22 mouse cellular contexts compared by ENCODE assay signal in the genomic region with DNA sequence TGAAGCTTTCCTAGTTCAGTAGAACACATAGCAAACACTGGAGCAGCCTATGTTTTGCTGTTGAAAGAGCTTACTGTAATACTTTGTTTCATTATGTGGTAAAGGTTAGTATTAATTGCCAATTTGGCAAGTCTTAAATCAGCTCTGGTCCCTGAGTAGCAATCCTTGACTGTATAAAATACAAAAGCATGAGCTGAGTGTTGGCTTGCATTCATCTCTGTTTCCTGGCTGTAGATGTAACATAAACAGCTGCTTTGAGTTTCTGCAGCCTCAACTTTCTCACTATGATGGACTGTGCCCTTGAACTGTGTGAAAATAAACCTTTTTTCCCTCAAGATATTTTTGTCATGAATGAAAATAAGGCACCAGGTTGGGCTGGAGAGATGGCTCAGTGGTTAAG.
A peak's percentile ranks its signal among the peaks of the same experiment; 100 is the strongest.
DNase-seq lines count a peak whose midpoint lies in the region; ATAC-seq and TF ChIP-seq lines count a peak whose summit lies in the region.
"Had no signal": no experiment of that assay in that cellular context is flagged by ENCODE, and none has a peak within 500 bp of the region (broad histone marks: within the 10 kb centered on the region; RNA-seq: fewer than 3 reads in every experiment).

No protein-coding gene starts in this region.

- intact Hi-C loops in heart, postnatal 14 days (cut with DNase I): no loop called here

- no peaks in the 10 kb centered on the region for H3K9me3 ChIP-seq in forebrain, embryonic 15.5 days
- H3K9me3 ChIP-seq in forebrain, embryonic 10.5 days: no peaks in the 10 kb centered on the region
- no peaks in the 10 kb centered on the region for H3K9me3 ChIP-seq in lung, embryonic 14.5 days (ENCODE audit: low read depth, low read length)
- no peaks in the 10 kb centered on the region for H3K9me3 ChIP-seq in limb, embryonic 14.5 days (ENCODE audit: control insufficient read depth, low read length)
- H3K9me3 ChIP-seq: embryonic facial prominence, embryonic 15.5 days; hindbrain, embryonic 10.5 days; midbrain, embryonic 12.5 days; neural tube, embryonic 15.5 days had no signal

- H3K9ac ChIP-seq in forebrain, embryonic 15.5 days (replicated peaks): no peak overlapping the region
- no peak overlapping the region for H3K9ac ChIP-seq in lung, embryonic 14.5 days
- H3K9ac ChIP-seq in limb, embryonic 14.5 days (ENCODE audit: low read depth, low read length, severe bottlenecking): no peak overlapping the region
- H3K9ac ChIP-seq: embryonic facial prominence, embryonic 15.5 days; midbrain, embryonic 12.5 days; neural tube, embryonic 15.5 days had no signal

- no peak overlapping the region for H3K4me3 ChIP-seq in forebrain, embryonic 15.5 days
- H3K4me3 ChIP-seq in forebrain, embryonic 10.5 days: no peak overlapping the region
- H3K4me3 ChIP-seq in lung, embryonic 14.5 days (ENCODE audit: low read depth, low read length): no peak overlapping the region
- no peak overlapping the region for H3K4me3 ChIP-seq in limb, embryonic 14.5 days (replicated peaks; ENCODE audit: low read length)
- H3K4me3 ChIP-seq in thymus, adult 2 months (ENCODE audit: control insufficient read depth, insufficient read depth, low read length): no peak overlapping the region
- H3K4me3 ChIP-seq: embryonic facial prominence, embryonic 15.5 days; hindbrain, embryonic 10.5 days; midbrain, embryonic 12.5 days; myocyte; neural tube, embryonic 15.5 days had no signal

- no peak overlapping the region for H3K4me2 ChIP-seq in forebrain, embryonic 15.5 days (replicated peaks)
- H3K4me2 ChIP-seq in lung, embryonic 14.5 days: no peak overlapping the region
- H3K4me2 ChIP-seq in limb, embryonic 14.5 days (replicated peaks; ENCODE audit: low read depth, low read length, severe bottlenecking): no peak overlapping the region
- H3K4me2 ChIP-seq: embryonic facial prominence, embryonic 15.5 days; midbrain, embryonic 12.5 days; neural tube, embryonic 15.5 days had no signal

- TF ChIP-seq POLR2A in limb, embryonic 14.5 days (IDR thresholded peaks at IDR 0.05; ENCODE audit: borderline replicate concordance, extremely low read depth, insufficient read depth, insufficient read length): no peak
- no peak for TF ChIP-seq POLR2A in thymus, adult 2 months (IDR thresholded peaks at IDR 0.05; ENCODE audit: control insufficient read depth, extremely low read depth, insufficient read depth, low read length, poor library complexity)

- no peaks in the 10 kb centered on the region for H3K4me1 ChIP-seq in forebrain, embryonic 15.5 days
- H3K4me1 ChIP-seq in forebrain, embryonic 10.5 days: no peaks in the 10 kb centered on the region
- no peaks in the 10 kb centered on the region for H3K4me1 ChIP-seq in lung, embryonic 14.5 days (ENCODE audit: insufficient read depth)
- no peaks in the 10 kb centered on the region for H3K4me1 ChIP-seq in limb, embryonic 14.5 days (ENCODE audit: control insufficient read depth, insufficient read depth, low read length)
- no peaks in the 10 kb centered on the region for H3K4me1 ChIP-seq in thymus, adult 2 months (replicated peaks; ENCODE audit: control insufficient read depth, insufficient read depth, low read length)
- H3K4me1 ChIP-seq: embryonic facial prominence, embryonic 15.5 days; hindbrain, embryonic 10.5 days; midbrain, embryonic 12.5 days; neural tube, embryonic 15.5 days had no signal

- DNase-seq in forebrain, embryonic 10.5 days (ENCODE audit: extremely low spot score, low spot score): no peak
- DNase-seq in lung, embryonic 14.5 days: peak; percentile 67
- DNase-seq in lung, postnatal 25 days (ENCODE audit: low spot score): no peak
- DNase-seq in adipocyte (ENCODE audit: low spot score): peak; percentile 4
- peak; percentile 54 for DNase-seq in limb, embryonic 14.5 days (ENCODE audit: low spot score)
- no peak for DNase-seq in thymus, adult 2 months
- DNase-seq in heart, postnatal 14 days: no peak
- DNase-seq: adrenal gland, adult 8-10 months; cerebellum, adult 11 months; cerebellum, postnatal 10 days; kidney, adult 9 months; liver; right cerebral cortex, postnatal 14 days; spleen, adult 18-20 months had no signal

- H3K36me3 ChIP-seq in forebrain, embryonic 15.5 days: no peaks in the 10 kb centered on the region
- H3K36me3 ChIP-seq in forebrain, embryonic 10.5 days (replicated peaks): no peaks in the 10 kb centered on the region
- no peaks in the 10 kb centered on the region for H3K36me3 ChIP-seq in lung, embryonic 14.5 days (ENCODE audit: insufficient read depth)
- H3K36me3 ChIP-seq in limb, embryonic 14.5 days (ENCODE audit: control insufficient read depth, insufficient read depth, low read length): no peaks in the 10 kb centered on the region
- no peaks in the 10 kb centered on the region for H3K36me3 ChIP-seq in thymus, adult 2 months (ENCODE audit: control insufficient read depth, insufficient read depth, low read length)
- H3K36me3 ChIP-seq: embryonic facial prominence, embryonic 15.5 days; hindbrain, embryonic 10.5 days; midbrain, embryonic 12.5 days; neural tube, embryonic 15.5 days had no signal

- no peak overlapping the region for H3K27ac ChIP-seq in forebrain, embryonic 15.5 days (replicated peaks)
- no peak overlapping the region for H3K27ac ChIP-seq in forebrain, embryonic 10.5 days
- no peak overlapping the region for H3K27ac ChIP-seq in lung, embryonic 14.5 days (ENCODE audit: low read depth)
- no peak overlapping the region for H3K27ac ChIP-seq in limb, embryonic 14.5 days (replicated peaks; ENCODE audit: low read depth, low read length)
- H3K27ac ChIP-seq in thymus, adult 2 months (ENCODE audit: control insufficient read depth, insufficient read depth, low read length): no peak overlapping the region
- H3K27ac ChIP-seq: embryonic facial prominence, embryonic 15.5 days; hindbrain, embryonic 10.5 days; macrophage; midbrain, embryonic 12.5 days; neural tube, embryonic 15.5 days had no signal

- H3K27me3 ChIP-seq in forebrain, embryonic 15.5 days: no peaks in the 10 kb centered on the region
- no peaks in the 10 kb centered on the region for H3K27me3 ChIP-seq in forebrain, embryonic 10.5 days (ENCODE audit: poor library complexity, severe bottlenecking)
- H3K27me3 ChIP-seq in lung, embryonic 14.5 days (ENCODE audit: insufficient read depth, low read length): no peaks in the 10 kb centered on the region
- no peaks in the 10 kb centered on the region for H3K27me3 ChIP-seq in limb, embryonic 14.5 days (ENCODE audit: control insufficient read depth, insufficient read depth, low read length)
- H3K27me3 ChIP-seq in thymus, adult 2 months (ENCODE audit: control insufficient read depth, insufficient read depth, low read length): no peaks in the 10 kb centered on the region
- H3K27me3 ChIP-seq: CH12.LX; embryonic facial prominence, embryonic 15.5 days; midbrain, embryonic 12.5 days; neural tube, embryonic 15.5 days had no signal

- no peak for TF ChIP-seq CTCF in lung, embryonic 14.5 days (IDR thresholded peaks at IDR 0.05; ENCODE audit: low read depth)
- no peak for TF ChIP-seq CTCF in thymus, adult 2 months (IDR thresholded peaks at IDR 0.05; ENCODE audit: borderline replicate concordance, control insufficient read depth, extremely low read depth, insufficient read depth, low read length, poor library complexity)

- ATAC-seq in forebrain, embryonic 15.5 days (replicated peaks): 0 out of 2 replicates have a peak, but pooled peaks have one; percentile 57
- ATAC-seq in lung, embryonic 14.5 days (ENCODE audit: insufficient read depth): peak; percentile 82
- peak; percentile 65; the same call in 1 of the 2 replicates for ATAC-seq in limb, embryonic 14.5 days (ENCODE audit: low FRiP score, low read depth)

Comparison
In these comparisons a context has a peak if more than half of its experiments do, and no peak if none do; other contexts are left out.
1. DNase-seq: peak in lung, embryonic 14.5 days (single experiment), adipocyte (single experiment) and limb, embryonic 14.5 days (single experiment); none in forebrain, embryonic 10.5 days (single experiment), lung, postnatal 25 days (single experiment), thymus, adult 2 months (single experiment) and heart, postnatal 14 days (0 of 2).
2. Peak in every context shown above with its lines, with median percentiles within 50 percentile points of each other: ATAC-seq.